Comparison of ENCODE assay signal across 33 mouse cellular contexts in genomic region chr16:4457927-4458326, GRCm38 (mm10).
"Had no signal": no experiment of that assay in that cellular context is flagged by ENCODE, and none has a peak within 500 bp of the region (broad histone marks: within the 10 kb centered on the region; RNA-seq: fewer than 3 reads in every experiment).

No protein-coding gene starts in this region.

- DNase-seq: heart, postnatal 10 days; heart, postnatal 14 days; heart, postnatal 36 days; heart, postnatal 4 days; kidney, adult 11 months; kidney, adult 18-20 months; kidney, adult 2 months; kidney, adult 8-10 months; kidney, adult 9 months; kidney, postnatal 10 days; kidney, postnatal 14 days; kidney, postnatal 25 days; kidney, postnatal 36 days; kidney, postnatal 4 days; layer of hippocampus, adult 9-11 months had no signal

- ATAC-seq: hindbrain, embryonic 16.5 days; hindbrain, postnatal 0 days; inflammation-experienced regulatory T-cells, adult 6 months; intestine, embryonic 15.5 days; intestine, embryonic 16.5 days; intestine, postnatal 0 days had no signal

- H3K27ac ChIP-seq: heart, embryonic 10.5 days; heart, embryonic 13.5 days; heart, embryonic 15.5 days; hindbrain, embryonic 10.5 days; hindbrain, embryonic 12.5 days; hindbrain, embryonic 13.5 days; hindbrain, embryonic 14.5 days; hindbrain, embryonic 15.5 days; hindbrain, postnatal 0 days; intestine, embryonic 15.5 days; kidney, embryonic 15.5 days; kidney, postnatal 0 days had no signal

- H3K4me3 ChIP-seq: heart, embryonic 10.5 days; heart, embryonic 12.5 days; heart, embryonic 13.5 days; heart, embryonic 15.5 days; hindbrain, embryonic 10.5 days; hindbrain, embryonic 12.5 days; hindbrain, embryonic 13.5 days; hindbrain, embryonic 15.5 days; intestine, embryonic 15.5 days; kidney, embryonic 15.5 days; left cerebral cortex, adult 2 months had no signal
